Mouse (Mus musculus): ENCODE measurements around the gene Mob3b.

GRCm38 (mm10) chr4:35091157-35091784, 66.0 kb downstream of the Mob3b start:
- TF ChIP-seq GATA1 (IDR thresholded peaks at IDR 0.05; ENCODE audit: low read length) (no peak), TAL1 (IDR thresholded peaks at IDR 0.05; ENCODE audit: low read length) (no peak)

Measured in erythroblast, embryonic 14.5 days (primary cell).